Mouse (Mus musculus) lung, postnatal 25 days (tissue): ENCODE data around the gene Gm9780.
"Not testable (repeated sequence)": the region's sequence is repeated elsewhere in the genome, so short reads cannot be mapped to it uniquely, and the experiment has no call there.

Experiments
- DNase-seq: peaks from one replicate; pipeline ENCODE4 v3.0.0; 2022; ENCODE audit warnings: low spot score

The Gm9780 gene

GRCm38 (mm10) chr14:26042611-26043010, at the start of gene Gm9780:
Gene Gm9780 (minus strand): TSS chr14:26042711.
- not testable (repeated sequence) for DNase-seq

- DNase-seq: not testable (repeated sequence)
Measured at GRCm38 (mm10) chr14:26081997-26082396, 39.5 kb upstream of the Gm9780 start, which contains the start of gene Cphx3. Gene Cphx3 (plus strand): TSS chr14:26082297.

GRCm38 (mm10) chr14:26081216-26081615, 38.7 kb upstream of the Gm9780 start, which contains the start of gene Cphx2:
Gene Cphx2 (plus strand): TSS chr14:26081516.
- not testable (repeated sequence) for DNase-seq

GRCm38 (mm10) chr14:26076620-26077390, 34.3 kb upstream of the Gm9780 start:
- DNase-seq: not testable (repeated sequence)

GRCm38 (mm10) chr14:26067325-26067633, 24.8 kb upstream of the Gm9780 start, which contains the start of gene Tmem254c:
Gene Tmem254c (minus strand): TSS chr14:26067355.
- DNase-seq: not testable (repeated sequence)

- not testable (repeated sequence) for DNase-seq
Measured at GRCm38 (mm10) chr14:26066574-26067324, 24.2 kb upstream of the Gm9780 start.

- DNase-seq: not testable (repeated sequence)
Measured at GRCm38 (mm10) chr14:26059362-26059761, 16.9 kb upstream of the Gm9780 start.

GRCm38 (mm10) chr14:26058184-26058583, 15.7 kb upstream of the Gm9780 start:
- not testable (repeated sequence) for DNase-seq

- not testable (repeated sequence) for DNase-seq
Measured at GRCm38 (mm10) chr14:26048767-26049166, 6.3 kb upstream of the Gm9780 start.

GRCm38 (mm10) chr14:26047026-26047425, 4.5 kb upstream of the Gm9780 start:
- DNase-seq: not testable (repeated sequence)

- DNase-seq: not testable (repeated sequence)
Measured at GRCm38 (mm10) chr14:26045007-26045406, 2.5 kb upstream of the Gm9780 start.

GRCm38 (mm10) chr14:26035439-26035838, 7.1 kb downstream of the Gm9780 start:
- DNase-seq: not testable (repeated sequence)

- not testable (repeated sequence) for DNase-seq
Measured at GRCm38 (mm10) chr14:26034364-26034763, 8.1 kb downstream of the Gm9780 start.

GRCm38 (mm10) chr14:26025653-26026052, 16.9 kb downstream of the Gm9780 start:
- not testable (repeated sequence) for DNase-seq

GRCm38 (mm10) chr14:26022831-26023230, 19.7 kb downstream of the Gm9780 start:
- not testable (repeated sequence) for DNase-seq

- DNase-seq: not testable (repeated sequence)
Measured at GRCm38 (mm10) chr14:26021555-26021954, 21.0 kb downstream of the Gm9780 start.

GRCm38 (mm10) chr14:26016414-26016813, 26.1 kb downstream of the Gm9780 start:
- not testable (repeated sequence) for DNase-seq

- DNase-seq: not testable (repeated sequence)
Measured at GRCm38 (mm10) chr14:26007462-26007861, 35.0 kb downstream of the Gm9780 start.

GRCm38 (mm10) chr14:25981880-25982279, 60.6 kb downstream of the Gm9780 start:
- DNase-seq: peak; percentile 10

- DNase-seq: not testable (repeated sequence)
Measured at GRCm38 (mm10) chr14:25979242-25979941, 63.1 kb downstream of the Gm9780 start.

GRCm38 (mm10) chr14:25978371-25979241, 63.9 kb downstream of the Gm9780 start, which contains the start of gene Duxbl1:
Gene Duxbl1 (plus strand): TSS chr14:25978577.
- DNase-seq: not testable (repeated sequence)
